Mouse (Mus musculus) brain, embryonic 18.5 days (tissue): ENCODE data around the gene Ppp2r5b.

Experiments used
- DNase-seq: peaks from one replicate; pipeline ENCODE4 v3.0.0-alpha.2; 2012; ENCODE audit warnings: low read depth, low spot score

The Ppp2r5b gene

DNA sequence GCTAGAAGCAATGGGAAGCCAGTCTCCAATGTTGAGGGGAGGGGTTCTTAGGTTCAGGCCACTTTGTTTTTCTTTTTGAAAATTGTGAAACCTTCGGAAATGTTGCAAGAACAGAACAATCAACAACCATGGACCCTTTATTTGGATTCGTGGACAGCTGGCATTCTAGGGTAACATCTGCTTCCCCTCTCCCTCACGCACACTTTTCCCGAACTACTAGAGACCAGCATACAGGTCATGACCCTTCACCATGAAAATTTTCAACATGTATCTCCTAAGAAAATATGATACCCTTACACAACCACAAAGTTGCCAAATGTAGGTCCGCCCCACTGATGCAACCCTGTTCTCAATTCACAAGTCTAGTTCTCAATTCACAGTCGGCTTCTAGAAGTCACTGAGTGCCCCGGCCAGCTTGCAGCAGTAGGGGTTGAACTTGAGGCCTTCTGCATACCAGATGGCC is 33.0 kb upstream of the Ppp2r5b start:
- no peak for DNase-seq

DNA sequence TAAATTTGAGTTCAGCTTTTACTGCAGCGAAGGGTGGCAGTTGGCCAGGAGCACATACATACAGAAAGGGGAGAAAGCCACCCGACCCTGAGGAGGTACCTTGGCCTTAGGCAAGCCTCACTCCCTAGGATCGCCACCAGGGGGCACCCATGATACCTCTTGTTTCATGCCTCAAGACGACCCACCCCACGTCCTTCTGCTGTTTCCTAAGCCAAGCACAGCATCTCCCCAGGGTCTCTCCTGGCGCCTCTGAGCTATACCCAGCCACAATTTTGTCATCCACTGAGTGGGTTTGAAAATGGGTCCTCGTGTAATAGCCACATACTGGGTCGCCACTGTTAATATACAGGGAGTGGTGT is 32.5 kb upstream of the Ppp2r5b start:
- DNase-seq = peak; percentile 43

DNA sequence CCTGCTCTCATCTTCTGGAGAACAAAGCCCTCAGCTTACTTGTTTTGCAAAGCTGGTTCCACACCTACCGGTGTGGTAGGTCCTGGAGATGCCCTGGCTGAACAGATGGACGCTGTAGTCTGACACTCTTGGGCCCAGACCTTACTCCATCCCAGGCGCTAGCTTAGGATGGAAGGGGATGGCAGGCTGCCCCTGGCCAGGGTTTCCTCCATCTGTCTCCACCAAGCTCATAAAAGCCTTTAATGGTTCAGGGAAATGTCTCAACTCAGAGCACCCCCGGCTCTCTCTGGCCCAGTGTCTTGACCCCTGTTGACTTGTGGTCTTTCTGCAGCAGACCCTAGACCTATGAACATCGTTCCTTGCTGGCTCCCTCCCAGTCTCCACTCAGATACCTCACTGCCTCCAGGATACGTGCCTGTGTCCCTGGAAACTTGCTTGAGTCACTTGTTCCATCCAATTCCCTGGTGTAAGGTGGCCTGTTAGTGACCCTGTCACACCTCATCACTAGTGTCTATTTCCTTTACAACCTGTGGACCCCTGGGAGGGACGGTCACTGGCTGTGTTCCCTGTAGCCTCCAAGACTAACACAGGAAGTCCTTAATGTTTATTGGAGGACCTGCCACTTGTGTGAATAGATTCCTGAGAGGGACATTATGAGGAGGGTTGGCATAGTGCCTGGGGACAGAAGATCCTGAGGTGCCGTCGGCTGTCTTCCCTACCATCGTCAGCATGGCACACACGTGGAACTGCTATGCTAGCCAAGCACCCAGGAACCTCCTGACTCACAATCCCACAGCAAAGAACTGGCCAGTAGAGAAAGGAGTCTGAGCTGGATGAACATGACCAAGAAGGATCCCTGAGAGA is 31.9 kb upstream of the Ppp2r5b start:
- DNase-seq = no peak

DNA sequence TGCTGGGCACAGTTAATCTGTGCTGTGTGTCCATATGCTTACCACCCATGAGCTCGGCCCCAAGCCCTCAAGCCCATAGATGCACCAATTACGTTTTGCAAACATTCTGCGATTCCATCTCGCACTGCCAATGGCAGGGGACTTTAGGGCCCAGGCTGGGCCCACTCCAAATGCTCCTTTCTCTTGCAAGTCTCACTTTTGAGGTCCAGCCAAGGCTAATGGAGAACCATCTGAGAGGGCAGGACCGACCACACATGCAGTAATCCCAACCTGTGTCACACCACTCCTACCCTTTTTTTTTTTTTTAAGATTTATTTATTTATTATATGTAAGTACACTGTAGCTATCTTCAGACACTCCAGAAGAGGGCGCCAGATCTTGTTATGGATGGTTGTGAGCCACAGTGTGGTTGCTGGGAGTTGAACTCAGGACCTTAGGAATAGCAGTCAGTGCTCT is 30.1 kb upstream of the Ppp2r5b start:
- no peak for DNase-seq

DNA sequence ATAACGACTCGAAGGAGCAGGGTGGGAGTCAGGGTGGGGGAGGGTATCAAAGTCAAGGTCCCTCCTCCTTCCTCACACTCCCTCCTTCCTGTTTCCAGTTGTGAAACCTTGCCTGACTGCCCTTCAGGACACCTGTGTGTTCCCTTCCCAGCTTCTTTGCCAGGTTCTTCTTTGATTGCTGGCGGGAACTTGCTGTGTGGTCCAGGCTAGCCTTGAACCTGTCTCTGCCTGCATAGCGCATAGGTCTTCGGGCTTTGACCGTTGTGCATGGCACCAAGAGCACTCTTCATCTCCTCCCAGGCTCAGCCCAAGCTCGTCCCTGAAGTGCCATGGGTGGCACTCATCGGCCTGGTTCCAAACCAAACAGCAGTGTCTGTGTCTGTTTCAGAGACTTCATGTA is 29.3 kb upstream of the Ppp2r5b start:
- DNase-seq = no peak

DNA sequence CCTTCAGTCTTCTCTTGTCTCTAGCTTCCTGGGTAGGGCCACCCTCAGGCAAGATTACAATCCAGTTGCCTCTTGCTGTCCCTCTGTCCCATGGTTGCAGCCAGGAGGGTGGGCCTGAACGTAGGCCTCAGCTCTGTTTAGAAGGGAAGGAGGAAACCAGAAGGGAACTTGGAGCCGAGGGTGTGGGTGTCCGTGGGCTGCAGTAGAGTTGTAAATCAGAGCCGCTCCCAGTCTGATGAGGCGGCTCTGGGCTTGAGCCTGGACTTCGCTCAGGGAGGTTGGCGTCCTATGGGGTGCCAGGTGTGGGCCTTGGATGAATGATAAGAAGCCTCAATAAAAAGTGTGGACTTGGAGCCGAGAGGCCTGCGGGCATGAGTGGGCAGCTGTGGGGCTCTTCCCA is 28.5 kb upstream of the Ppp2r5b start:
- no peak for DNase-seq

DNA sequence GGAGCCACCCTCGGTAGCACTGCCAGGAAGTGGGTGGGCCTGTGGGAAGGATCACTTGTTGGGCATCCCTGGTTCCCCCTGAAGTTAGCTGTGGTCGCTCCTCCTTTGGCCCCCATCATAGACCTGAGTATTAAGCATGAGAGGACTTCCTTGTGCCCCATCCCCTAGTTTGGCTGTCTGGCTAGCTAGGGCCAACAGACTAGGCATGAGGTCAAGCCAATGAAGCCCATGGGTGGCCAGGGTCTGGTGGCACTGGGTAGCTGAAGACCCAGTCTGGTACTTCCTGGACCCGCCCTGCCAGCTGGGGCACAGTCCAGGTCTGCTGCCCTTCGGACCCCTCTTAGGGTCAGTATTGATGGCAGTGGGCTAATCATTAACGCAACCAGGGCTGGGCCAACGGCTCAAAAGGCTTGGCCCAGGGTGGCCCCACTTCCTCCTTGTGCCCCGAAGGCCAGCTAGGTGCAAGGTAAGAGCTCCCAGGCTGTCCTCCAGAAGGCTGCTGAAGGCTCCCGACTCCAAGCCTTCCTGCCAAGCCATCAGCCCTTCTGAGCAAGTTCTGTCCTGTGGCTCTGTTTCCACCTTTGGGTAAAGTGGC is 27.3 kb upstream of the Ppp2r5b start:
- no peak for DNase-seq

DNA sequence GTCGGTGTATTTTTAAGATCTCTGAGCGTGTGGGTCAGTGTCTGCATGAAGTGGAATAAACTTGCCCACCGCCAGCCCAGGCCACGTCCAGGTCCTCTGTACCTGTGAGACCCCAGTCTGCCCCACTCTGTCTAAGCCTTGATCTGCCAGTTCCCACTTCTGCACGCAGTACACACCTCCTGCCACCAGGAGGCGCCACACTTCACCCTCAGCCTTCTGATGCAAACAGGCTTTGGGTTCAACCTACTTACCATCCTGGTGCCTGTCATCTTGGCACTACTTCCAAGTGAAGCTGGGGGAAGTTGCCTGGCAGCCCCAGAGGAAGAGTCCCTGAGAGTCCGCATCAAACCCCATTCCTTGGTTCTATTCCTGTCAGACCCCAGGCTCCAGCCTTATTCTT is 26.6 kb upstream of the Ppp2r5b start:
- no peak for DNase-seq

DNA sequence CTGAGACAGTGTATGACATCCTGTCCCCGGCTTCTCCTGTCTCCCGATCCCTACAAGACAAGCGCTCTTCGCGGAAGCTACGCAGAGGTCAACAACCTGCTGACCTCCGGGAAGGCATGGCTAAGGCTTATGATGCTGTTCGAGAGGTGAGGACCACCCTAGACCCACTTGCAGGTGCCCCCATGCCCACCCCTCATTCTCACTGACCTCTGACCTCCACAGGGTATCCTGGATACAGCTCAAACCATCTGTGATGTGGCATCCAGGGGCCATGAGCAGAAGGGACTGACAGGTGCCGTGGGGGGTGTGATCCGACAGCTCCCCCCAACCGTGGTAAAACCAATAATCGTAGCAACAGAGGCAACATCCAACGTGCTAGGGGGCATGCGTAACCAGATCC is 25.7 kb upstream of the Ppp2r5b start:
- no peak for DNase-seq

DNA sequence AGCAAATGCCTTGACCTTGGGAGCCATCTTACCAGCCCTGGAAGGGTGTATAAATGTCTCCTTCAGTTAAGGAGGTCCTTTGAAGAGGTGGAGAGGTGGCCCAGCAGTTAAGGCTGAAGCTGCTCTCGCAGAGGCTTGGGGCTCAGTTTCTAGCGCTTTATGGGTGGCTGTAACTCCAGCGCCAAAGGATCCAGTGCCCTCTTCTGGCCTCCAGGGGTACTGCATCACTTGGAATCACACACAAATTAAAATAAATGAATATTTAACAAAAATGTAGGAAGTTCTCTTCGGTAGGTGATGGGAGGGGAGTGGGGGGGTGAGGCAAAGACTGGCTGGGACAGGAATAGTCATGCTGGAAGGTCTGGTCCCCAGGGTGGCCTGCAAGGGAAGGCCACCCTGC is 25.3 kb upstream of the Ppp2r5b start:
- no peak for DNase-seq

DNA sequence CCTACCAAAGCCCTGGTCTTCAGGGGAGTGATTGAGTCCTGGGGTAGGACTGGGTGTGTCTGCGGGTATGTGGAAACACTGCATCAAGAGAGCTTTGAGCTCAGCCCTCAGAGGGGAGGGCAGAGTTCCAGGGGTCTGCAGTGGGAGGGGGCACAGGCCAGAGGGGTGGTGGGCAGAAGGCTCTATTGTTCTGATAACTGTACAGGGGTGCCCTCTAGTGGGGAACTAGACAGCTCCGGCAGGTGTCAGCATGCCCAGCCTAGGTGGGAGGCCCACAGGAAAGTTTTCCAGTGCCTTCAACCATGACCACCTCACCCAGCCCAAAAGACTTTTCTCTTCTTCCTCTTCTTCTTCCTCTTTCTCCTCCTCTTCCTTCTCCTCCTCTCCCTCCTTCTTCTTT is 24.8 kb upstream of the Ppp2r5b start:
- DNase-seq = no peak

DNA sequence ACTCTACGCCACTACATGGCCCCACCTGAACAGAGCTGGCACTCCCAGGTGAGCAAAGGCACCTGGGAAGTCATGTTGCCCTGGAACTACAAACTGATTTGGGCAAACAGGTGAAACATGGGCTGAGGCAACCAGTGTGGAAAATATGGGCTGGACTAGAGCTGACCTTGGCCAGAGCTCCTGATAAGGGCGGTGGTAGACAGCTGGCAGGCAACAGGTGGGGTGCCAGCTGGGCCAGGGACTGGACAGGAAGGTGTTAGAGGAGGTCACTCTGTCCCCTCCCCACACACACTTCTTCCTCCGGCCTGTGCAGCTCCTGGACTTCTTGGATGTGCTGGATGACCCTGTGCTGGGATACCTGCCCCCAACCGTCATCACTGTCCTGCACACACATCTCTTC is 17.3 kb upstream of the Ppp2r5b start:
- no peak for DNase-seq

DNA sequence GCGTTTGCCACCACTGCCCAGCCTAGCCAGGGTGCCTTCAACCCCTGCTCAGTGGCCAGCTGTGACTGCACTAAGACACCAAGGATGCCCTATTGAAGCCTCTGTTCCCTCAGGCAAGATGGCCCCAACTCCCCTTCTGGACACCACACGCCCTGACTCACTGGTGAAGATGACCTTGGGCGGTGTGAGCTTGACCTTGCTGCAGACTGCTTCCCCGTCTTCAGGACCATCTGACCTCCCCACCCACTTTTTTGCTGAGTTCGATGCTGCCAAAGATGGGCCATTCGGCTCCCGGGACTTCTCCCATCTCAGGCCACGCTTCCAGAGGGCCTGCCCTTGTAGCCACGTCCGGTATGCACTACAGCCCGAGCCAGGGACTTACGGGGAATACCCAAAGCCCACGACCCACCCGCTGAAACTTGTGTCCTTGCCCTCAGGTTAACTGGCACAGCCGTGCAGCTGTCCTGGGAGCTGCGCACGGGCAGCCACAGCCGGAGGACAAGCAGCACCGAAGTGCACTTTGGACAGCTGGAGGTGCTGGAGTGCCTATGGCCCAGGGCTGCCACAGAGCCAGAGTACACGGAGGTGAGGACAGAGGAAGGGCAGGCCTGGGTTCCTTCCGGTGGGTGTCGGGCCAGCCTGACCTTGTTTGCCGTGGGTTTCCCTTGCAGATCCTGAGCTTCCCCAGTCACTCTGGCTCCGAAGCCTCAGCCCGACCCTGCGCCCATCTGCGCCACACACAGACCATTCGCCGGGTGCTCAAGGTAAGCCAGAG is 12.0 kb upstream of the Ppp2r5b start:
- DNase-seq = no peak

DNA sequence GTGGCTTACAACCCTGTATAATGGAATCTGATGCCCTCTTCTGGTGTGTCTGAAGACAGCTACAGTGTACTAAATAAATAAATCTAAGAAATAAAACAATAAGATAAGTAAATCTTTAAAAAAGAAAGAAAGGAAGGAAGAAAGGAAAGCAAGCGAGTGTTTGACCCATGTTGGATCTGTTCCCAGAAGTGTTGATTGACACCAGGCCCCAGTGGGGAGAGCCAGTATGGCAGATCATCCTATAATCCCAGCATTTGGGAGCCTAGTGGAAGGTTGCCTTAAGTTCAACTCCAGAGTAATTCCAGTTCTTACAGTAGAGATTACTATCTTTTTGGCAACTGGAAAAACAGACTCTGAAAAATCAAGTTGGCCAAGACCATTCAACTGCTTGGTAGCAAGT is 10.1 kb upstream of the Ppp2r5b start:
- DNase-seq = no peak

DNA sequence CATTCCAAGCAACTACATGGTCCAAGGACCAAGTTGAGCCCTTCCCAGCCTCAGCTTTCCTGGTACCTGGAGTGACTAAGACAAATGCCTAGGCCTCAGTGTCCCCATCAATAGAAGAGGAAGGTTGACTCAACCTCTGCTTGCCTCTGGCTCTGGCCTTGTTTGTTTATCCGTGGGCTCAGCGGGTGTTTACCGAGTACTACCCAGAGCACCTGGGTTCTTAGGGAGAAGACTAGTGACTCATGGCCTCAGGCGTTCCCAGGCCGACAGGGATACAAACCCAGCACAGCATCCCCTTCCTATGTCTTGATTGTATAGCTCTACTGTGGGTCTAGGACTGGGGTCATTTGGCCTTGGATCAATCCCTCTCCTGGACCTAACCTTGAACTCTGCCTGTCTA is 7.6 kb upstream of the Ppp2r5b start:
- no peak for DNase-seq

DNA sequence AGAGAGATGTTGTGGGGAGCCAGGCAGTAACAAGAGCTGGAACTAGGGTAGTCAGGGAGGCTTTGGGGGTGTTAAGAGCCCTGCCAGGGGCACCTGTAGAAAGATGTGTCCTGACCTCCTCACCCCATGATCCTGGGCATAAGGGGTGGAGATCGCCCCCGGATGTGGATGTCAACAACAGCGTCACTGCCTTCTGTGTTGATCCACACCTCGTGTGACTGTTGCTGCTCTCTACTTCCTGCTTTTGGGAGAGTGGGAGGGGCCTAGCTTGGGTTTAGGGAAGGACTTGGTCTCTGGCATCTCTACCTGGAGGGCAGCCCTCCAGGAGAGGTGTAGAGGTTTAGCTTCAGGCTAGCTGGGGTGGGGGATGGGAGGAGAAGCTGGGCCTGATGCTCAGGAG is 6.6 kb upstream of the Ppp2r5b start:
- no peak for DNase-seq

DNA sequence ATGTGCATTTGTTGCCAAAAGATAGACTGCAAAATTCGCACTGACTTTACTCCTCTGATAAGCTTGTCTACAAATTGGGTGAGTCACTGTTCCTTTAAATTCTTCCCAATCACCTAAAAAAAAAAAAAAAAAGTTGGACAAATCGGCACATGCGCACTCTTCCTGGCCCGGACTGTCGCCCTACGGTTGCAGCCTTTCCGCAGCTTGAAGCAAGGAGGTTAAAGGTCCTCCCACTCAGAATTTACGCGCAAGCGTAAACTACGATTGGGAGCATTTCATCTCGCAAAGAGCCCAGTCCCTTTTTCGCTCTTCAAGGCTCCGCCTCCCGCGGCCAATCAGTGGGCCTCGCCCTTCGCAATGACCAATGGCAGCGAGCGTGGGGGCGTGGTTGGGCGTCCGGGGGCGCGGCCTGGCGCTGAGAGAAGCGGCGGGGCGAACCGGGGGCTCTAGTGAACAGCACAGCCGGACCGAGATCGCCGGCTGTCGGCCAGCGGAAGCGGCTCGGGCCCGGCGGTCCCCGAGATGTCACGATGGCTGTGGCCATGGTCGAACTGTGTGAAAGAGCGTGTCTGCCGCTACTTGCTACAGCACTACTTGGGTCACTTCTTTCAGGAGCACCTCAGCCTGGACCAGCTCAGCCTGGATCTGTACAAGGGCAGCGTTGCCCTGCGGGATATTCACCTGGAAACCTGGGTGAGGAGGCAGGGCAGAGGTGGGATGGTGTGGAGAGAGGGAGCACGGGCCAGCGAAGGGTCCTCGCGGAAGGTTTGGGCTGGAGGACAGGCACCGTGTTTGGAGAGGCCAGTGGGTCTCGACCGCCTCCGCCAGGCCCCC is 5.8 kb upstream of the Ppp2r5b start, which contains the start of gene Atg2a:
Gene Atg2a (plus strand): TSS at position 395 of the 834 bp plus-strand sequence.
- peak; percentile 98 for DNase-seq

DNA sequence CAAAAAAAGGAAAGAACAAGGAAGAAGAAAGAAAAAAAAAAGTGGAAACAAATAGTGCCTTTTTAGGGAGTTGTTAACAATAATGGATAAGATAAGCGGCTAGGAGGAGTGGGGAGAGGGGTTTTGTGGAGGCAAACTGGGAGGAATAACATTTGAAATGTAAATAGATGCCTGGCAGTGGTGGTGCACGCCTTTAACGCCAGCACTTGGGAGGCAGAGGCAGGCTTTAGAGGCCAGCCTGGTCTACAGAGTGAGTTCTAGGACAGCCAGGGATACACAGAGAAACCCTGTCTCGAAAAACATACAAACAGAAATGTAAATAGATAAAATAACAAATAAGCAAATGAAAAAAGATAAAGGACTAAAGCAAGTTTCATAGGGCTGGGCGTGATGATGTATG is 5.1 kb upstream of the Ppp2r5b start:
- no peak for DNase-seq

DNA sequence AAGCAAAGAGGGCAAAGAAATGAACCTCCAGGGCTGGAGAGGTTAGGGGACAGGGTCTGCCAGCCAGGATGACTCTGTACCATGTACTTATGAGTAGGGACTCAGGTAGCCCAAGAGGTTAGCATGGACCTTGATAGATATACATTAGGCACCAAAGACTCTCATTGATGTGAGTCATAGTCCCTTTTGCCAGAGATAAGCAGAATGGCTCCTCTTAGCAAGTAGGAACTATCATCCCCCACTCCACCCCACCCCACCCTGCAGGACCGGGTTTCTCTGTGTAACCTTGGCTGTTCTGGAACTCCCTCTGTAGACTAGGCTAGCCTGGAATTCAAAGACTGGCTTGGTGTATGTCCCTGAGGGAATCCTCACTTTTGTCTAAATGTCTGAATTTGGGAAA is 4.5 kb upstream of the Ppp2r5b start:
- DNase-seq = no peak

DNA sequence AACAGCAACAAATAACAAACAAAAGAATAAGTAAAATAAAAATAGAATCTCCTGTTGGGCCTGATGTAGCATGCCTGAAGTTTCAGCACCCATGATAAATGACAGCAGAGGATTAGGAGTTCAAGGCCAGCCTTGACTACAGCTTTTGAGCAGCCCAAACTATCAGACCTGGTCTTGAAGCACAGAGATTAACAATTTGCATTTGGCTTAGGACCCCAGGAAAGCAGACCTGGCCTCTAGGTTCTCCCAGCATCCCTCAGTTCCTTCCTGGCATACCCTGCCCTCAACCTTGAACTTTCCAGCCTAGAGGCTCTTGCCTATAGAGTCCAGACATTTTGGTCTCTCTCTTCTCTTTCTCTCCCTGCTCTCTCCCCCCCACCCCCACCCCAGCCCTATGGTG is 3.1 kb upstream of the Ppp2r5b start:
- no peak for DNase-seq

DNA sequence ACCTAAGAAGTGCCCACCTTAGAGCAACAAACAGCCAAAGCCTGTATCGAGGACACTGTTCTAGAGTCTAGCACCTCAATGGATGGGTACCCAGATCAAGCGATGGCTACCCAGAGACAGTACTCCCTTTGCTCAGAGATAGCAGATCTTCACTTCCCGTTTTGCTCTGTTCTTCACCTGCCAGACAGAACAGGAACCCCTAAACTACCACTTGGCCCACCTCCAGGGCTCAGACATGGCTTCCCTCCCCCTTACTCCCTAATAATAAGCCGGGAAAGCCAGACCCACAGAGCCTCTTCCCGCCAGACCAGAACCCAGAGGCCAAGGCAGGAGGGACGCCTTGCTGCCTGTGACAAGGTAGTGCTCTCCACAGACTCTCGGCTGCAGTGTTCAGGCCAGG is 1.2 kb upstream of the Ppp2r5b start:
- DNase-seq = no peak

DNA sequence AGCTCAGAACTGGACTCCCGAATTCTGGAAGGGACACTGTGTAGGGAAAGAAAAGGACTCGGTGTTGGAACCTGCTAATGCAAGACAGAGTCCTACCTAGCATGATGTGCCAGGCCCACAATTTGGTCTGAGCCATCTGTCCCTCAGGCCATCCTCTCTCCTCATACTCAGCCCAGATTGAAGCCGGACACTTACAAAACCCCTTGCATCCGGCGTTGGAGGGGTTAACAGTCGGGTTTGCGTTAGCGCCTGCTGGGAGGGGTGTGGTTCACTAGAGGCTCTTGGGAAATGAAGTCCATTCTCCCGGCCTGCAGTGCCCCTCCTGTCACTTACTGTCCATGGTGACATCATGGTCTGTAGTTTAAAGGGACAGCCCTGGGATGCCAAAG is 375 bp upstream of the Ppp2r5b start:
- DNase-seq = peak; percentile 88
